Mouse (Mus musculus) MEL (cell line): ENCODE data around the gene Bbs7. TPM values are rescaled to one million over a fixed set of nuclear protein-coding genes. Genes with fewer than 3 reads are reported as not detected.

Experiments used
- DNase-seq: peaks from one replicate; pipeline ENCODE4 v3.0.0; 2011; ENCODE audit warnings: low read depth, low spot score
- H3K27ac ChIP-seq: 2 replicates; pipeline ENCODE4 v1.5.1; 2012; ENCODE audit warnings: low read depth, mild to moderate bottlenecking, control low read depth, low read length, moderate library complexity; ENCODE audit not compliant: control insufficient read depth
- H3K27me3 ChIP-seq, 2 experiments: fragments of 150-350 bp in 1 of 2; sonication (generic) in 1 of 2; 2 replicates each; pipeline ENCODE4 v1.6.1; 2012; ENCODE audit warnings: low read length in 2 of 2, mild to moderate bottlenecking in 2 of 2, improper control_type of control experiment in 1 of 2, moderate library complexity in 1 of 2; ENCODE audit not compliant: insufficient read depth in 2 of 2, control insufficient read depth in 1 of 2
- H3K36me3 ChIP-seq, 2 experiments: 2 replicates each; pipeline ENCODE4 v1.6.1; 2012 to 2014; ENCODE audit warnings: low read length in 2 of 2, improper control_type of control experiment in 1 of 2, inconsistent platforms in 1 of 2, mild to moderate bottlenecking in 1 of 2; ENCODE audit not compliant: insufficient read depth in 2 of 2, control insufficient read depth in 1 of 2
- H3K4me1 ChIP-seq, 2 experiments: fragments of 150-350 bp in 1 of 2; sonication (generic) in 1 of 2; 2 replicates each; pipeline ENCODE4 v1.6.1; 2012; ENCODE audit warnings: low read length in 2 of 2, improper control_type of control experiment in 1 of 2, mild to moderate bottlenecking in 1 of 2; ENCODE audit not compliant: insufficient read depth in 2 of 2, control insufficient read depth in 1 of 2
- H3K4me3 ChIP-seq, 2 experiments: fragments of 150-350 bp in 1 of 2; sonication (generic) in 1 of 2; 2 replicates each; pipeline ENCODE4 v1.5.1; 2012; ENCODE audit warnings: low read depth in 2 of 2, low read length in 2 of 2, mild to moderate bottlenecking in 2 of 2, moderate library complexity in 2 of 2, control low read depth in 1 of 2, improper control_type of control experiment in 1 of 2; ENCODE audit not compliant: control insufficient read depth in 1 of 2, insufficient read depth in 1 of 2
- H3K79me2 ChIP-seq: 2 replicates; pipeline ENCODE4 v1.6.1; 2012; ENCODE audit warnings: mild to moderate bottlenecking, low read length, moderate library complexity; ENCODE audit not compliant: control insufficient read depth, poor library complexity, insufficient read depth
- H3K9ac ChIP-seq: 2 replicates; pipeline ENCODE4 v1.6.1; 2012; ENCODE audit warnings: low read depth, mild to moderate bottlenecking, control low read depth, low read length, moderate library complexity; ENCODE audit not compliant: control insufficient read depth, poor library complexity, severe bottlenecking
- H3K9me3 ChIP-seq: fragments of 150-350 bp; sonication (generic); replicated peaks from 2 replicates; pipeline ENCODE4 v1.6.1; 2012; ENCODE audit warnings: mild to moderate bottlenecking, low read length, improper control_type of control experiment, moderate library complexity; ENCODE audit not compliant: insufficient read depth
- BHLHE40 ChIP-seq: IDR thresholded peaks from 2 replicates; pipeline ENCODE4 v1.6.1; 2012; ENCODE audit warnings: low read depth, mild to moderate bottlenecking, inconsistent platforms, low read length, improper control_type of control experiment, borderline replicate concordance
- CHD1 ChIP-seq: IDR thresholded peaks from 2 replicates; pipeline ENCODE4 v1.6.1; 2012; ENCODE audit warnings: low read depth, mild to moderate bottlenecking, inconsistent platforms, low read length, improper control_type of control experiment
- CTCF ChIP-seq, 3 experiments: IDR thresholded peaks in 2 of 3; conservative IDR thresholded peaks in 1 of 3; 2 replicates each; pipeline ENCODE4 v1.5.1; 2011 to 2012; ENCODE audit warnings: low read length in 3 of 3, low read depth in 2 of 3, mild to moderate bottlenecking in 2 of 3, improper control_type of control experiment in 1 of 3, inconsistent platforms in 1 of 3, mixed read lengths in 1 of 3, moderate library complexity in 1 of 3; ENCODE audit not compliant: control insufficient read depth in 1 of 3, insufficient read depth in 1 of 3, poor library complexity in 1 of 3, severe bottlenecking in 1 of 3
- ELF1 ChIP-seq: IDR thresholded peaks from 2 replicates; pipeline ENCODE4 v1.6.1; 2014; ENCODE audit warnings: low read depth, mild to moderate bottlenecking, inconsistent platforms, low read length, improper control_type of control experiment, moderate library complexity
- GATA1 ChIP-seq: IDR thresholded peaks from 2 replicates; pipeline ENCODE4 v1.6.1; 2011; ENCODE audit warnings: low read depth, low read length, improper control_type of control experiment
- KAT2A ChIP-seq: conservative IDR thresholded peaks from 2 replicates; pipeline ENCODE4 v1.6.1; 2012; ENCODE audit warnings: low read depth, low read length, improper control_type of control experiment, inconsistent platforms
- MAFK ChIP-seq: IDR thresholded peaks from 2 replicates; pipeline ENCODE4 v1.6.1; 2011; ENCODE audit warnings: low read depth, mild to moderate bottlenecking, low read length, improper control_type of control experiment, borderline replicate concordance
- MAX ChIP-seq: IDR thresholded peaks from 2 replicates; pipeline ENCODE4 v1.6.1; 2011; ENCODE audit warnings: low read length, improper control_type of control experiment
- MYB ChIP-seq: IDR thresholded peaks from 2 replicates; pipeline ENCODE4 v1.6.1; 2011; ENCODE audit warnings: mild to moderate bottlenecking, low read depth, low read length, improper control_type of control experiment
- NELFE ChIP-seq: IDR thresholded peaks from 2 replicates; pipeline ENCODE4 v1.6.1; 2011; ENCODE audit warnings: low read depth, low read length, improper control_type of control experiment
- POLR2A ChIP-seq, 2 experiments: IDR thresholded peaks; 2 replicates each; pipeline ENCODE4 v1.6.1; 2011 to 2012; ENCODE audit warnings: low read length in 2 of 2, mild to moderate bottlenecking in 2 of 2, control low read depth in 1 of 2, improper control_type of control experiment in 1 of 2, low read depth in 1 of 2, moderate library complexity in 1 of 2; ENCODE audit not compliant: control insufficient read depth in 1 of 2, insufficient read depth in 1 of 2, poor library complexity in 1 of 2
- POLR2AphosphoS2 ChIP-seq: IDR thresholded peaks from 2 replicates; pipeline ENCODE4 v1.6.1; 2011; ENCODE audit warnings: low read length, improper control_type of control experiment
- POLR2AphosphoS5 ChIP-seq: IDR thresholded peaks from 2 replicates; pipeline ENCODE4 v1.6.1; 2012; ENCODE audit warnings: low read depth, borderline replicate concordance, mild to moderate bottlenecking, inconsistent platforms, low read length, moderate library complexity, mixed read lengths
- RCOR1 ChIP-seq: IDR thresholded peaks from 2 replicates; pipeline ENCODE4 v1.6.1; 2012; ENCODE audit warnings: low read depth, mild to moderate bottlenecking, inconsistent platforms, low read length, improper control_type of control experiment
- TAL1 ChIP-seq: IDR thresholded peaks from 2 replicates; pipeline ENCODE4 v1.6.1; 2012; ENCODE audit warnings: mild to moderate bottlenecking, inconsistent platforms, low read length, moderate library complexity, mixed read lengths
- TCF12 ChIP-seq: IDR thresholded peaks from 2 replicates; pipeline ENCODE4 v1.6.1; 2014; ENCODE audit warnings: low read depth, mild to moderate bottlenecking, inconsistent platforms, low read length, improper control_type of control experiment, moderate library complexity
- ZC3H11A ChIP-seq: IDR thresholded peaks from 2 replicates; pipeline ENCODE4 v1.6.1; 2012; ENCODE audit warnings: low read depth, mild to moderate bottlenecking, inconsistent platforms, low read length, improper control_type of control experiment
- ZMIZ1 ChIP-seq: IDR thresholded peaks from 2 replicates; pipeline ENCODE4 v1.6.1; 2012; ENCODE audit warnings: low read depth, mild to moderate bottlenecking, inconsistent platforms, low read length, improper control_type of control experiment, moderate library complexity
- ZNF384 ChIP-seq: IDR thresholded peaks from 2 replicates; pipeline ENCODE4 v1.6.1; 2012; ENCODE audit warnings: low read depth, mild to moderate bottlenecking, inconsistent platforms, low read length, improper control_type of control experiment
- polyA plus RNA-seq, 2 experiments: library from polyadenylated mRNA; stranded (reverse) in 1 of 2; unstranded in 1 of 2; fragments of >175 nt in 1 of 2; fragments of >200 nt in 1 of 2; gene quantifications; 2 replicates each; pipeline versions ENCODE4 v1.2.1 to v1.2.4; 2012; ENCODE audit warnings: low replicate concordance in 2 of 2, low read depth in 1 of 2; ENCODE audit not compliant: insufficient read length in 2 of 2, insufficient read depth in 1 of 2, missing spikeins in 1 of 2
- total RNA-seq: library from RNA; depleted of rRNA; stranded (reverse); fragments of 300-350 nt; gene quantifications from 2 replicates; pipeline ENCODE4 v1.2.3, GENCODE M21; 2012

Gene Bbs7
- total and polyA plus RNA-seq, 3 experiments: not detected

DNA sequence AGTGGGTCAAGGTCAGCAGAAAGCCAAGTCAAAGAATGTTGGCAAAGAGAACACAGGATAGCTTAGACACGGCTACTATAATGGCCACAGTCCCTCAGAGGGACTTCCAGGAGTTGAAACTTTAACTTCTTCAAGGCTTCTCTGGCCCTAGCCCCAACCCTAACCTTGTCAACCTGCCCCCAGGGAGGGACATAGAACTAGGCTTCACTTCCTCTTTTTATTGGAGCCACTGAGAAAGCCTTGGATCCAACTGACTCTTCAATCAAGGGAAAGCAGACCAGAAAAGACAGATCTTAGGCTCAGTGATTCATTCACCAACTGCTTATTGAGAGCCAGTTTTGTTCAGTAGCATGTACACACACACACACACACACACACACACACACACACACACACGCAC, 13.5 kb upstream of the Bbs7 start:
- TF ChIP-seq MAX (no peak), GATA1 (no peak), POLR2AphosphoS5 (no peak), ELF1 (no peak), ZMIZ1 (no peak), MAFK (no peak), CTCF (IDR thresholded peaks at IDR 0.05 in 2 of 3, conservative IDR thresholded peaks at IDR 0.05 in 1 of 3; ENCODE audit: control insufficient read depth in 1 of 3, insufficient read depth in 1 of 3, low read depth in 2 of 3, low read length in 3 of 3, poor library complexity in 1 of 3, severe bottlenecking in 1 of 3) (no peak)
- no peaks in the 10 kb centered on the region for H3K4me1 ChIP-seq

GRCm38 (mm10) chr3:36618181-36618580, 4.9 kb upstream of the Bbs7 start:
- no peaks in the 10 kb centered on the region for H3K9me3 ChIP-seq
- H3K4me1 ChIP-seq: no peaks in the 10 kb centered on the region
- DNase-seq: no peak
- TF ChIP-seq BHLHE40: no peak
- TF ChIP-seq GATA1: no peak
- TF ChIP-seq TCF12: no peak
- TF ChIP-seq RCOR1: no peak
- no peak for TF ChIP-seq POLR2AphosphoS2
- H3K79me2 ChIP-seq: no peaks in the 10 kb centered on the region
- no peaks in the 10 kb centered on the region for H3K36me3 ChIP-seq
- no peak overlapping the region for H3K4me3 ChIP-seq
- no peak overlapping the region for H3K9ac ChIP-seq
- no peak overlapping the region for H3K27ac ChIP-seq
- H3K27me3 ChIP-seq: no peaks in the 10 kb centered on the region; a peak in 1 of 4 replicates

More for the DNA sequence above, 13.5 kb upstream of the Bbs7 start:
- Histone ChIP-seq H3K9ac (no peak overlapping the region), H3K9me3 (no peaks in the 10 kb centered on the region), H3K79me2 (no peaks in the 10 kb centered on the region), H3K36me3 (no peaks in the 10 kb centered on the region), H3K27me3 (no peaks in the 10 kb centered on the region), H3K27ac (no peak overlapping the region), H3K4me3 (no peak overlapping the region)
- no peak for DNase-seq

- H3K79me2 ChIP-seq: no peaks in the 10 kb centered on the region
- H3K9me3 ChIP-seq: no peaks in the 10 kb centered on the region
- no peak overlapping the region for H3K4me3 ChIP-seq
- H3K9ac ChIP-seq: no peak overlapping the region
- TF ChIP-seq ZC3H11A: no peak
- no peak for TF ChIP-seq MYB
- TF ChIP-seq POLR2A (IDR thresholded peaks at IDR 0.05; ENCODE audit: control insufficient read depth in 1 of 2, insufficient read depth in 1 of 2, low read depth in 1 of 2, low read length in 2 of 2, poor library complexity in 1 of 2): no peak
- no peak for TF ChIP-seq TAL1
- TF ChIP-seq KAT2A: no peak
- no peak for TF ChIP-seq MAX
- no peak for TF ChIP-seq ZNF384
- TF ChIP-seq BHLHE40: no peak
- no peak for TF ChIP-seq NELFE
- TF ChIP-seq CHD1: no peak
- TF ChIP-seq POLR2AphosphoS2: no peak
- TF ChIP-seq CTCF (IDR thresholded peaks at IDR 0.05 in 2 of 3, conservative IDR thresholded peaks at IDR 0.05 in 1 of 3; ENCODE audit: control insufficient read depth in 1 of 3, insufficient read depth in 1 of 3, low read depth in 2 of 3, low read length in 3 of 3, poor library complexity in 1 of 3, severe bottlenecking in 1 of 3): no peak
- H3K27ac ChIP-seq: no peak overlapping the region
- DNase-seq: no peak
- peaks cover 2% of the 10 kb centered on the region in 2 experiments; a peak in 2 of 4 replicates for H3K27me3 ChIP-seq
- no peaks in the 10 kb centered on the region for H3K4me1 ChIP-seq
- H3K36me3 ChIP-seq: no peaks in the 10 kb centered on the region
Observed at GRCm38 (mm10) chr3:36613908-36614255, 605 bp upstream of the Bbs7 start.
